Mouse (Mus musculus) heart, postnatal 25 days (tissue): Measurements from ENCODE around the gene Eva1c. TPM values are rescaled to one million over a fixed set of nuclear protein-coding genes. Genes with fewer than 3 reads are reported as not detected.
"Not testable (repeated sequence)": the region's sequence is repeated elsewhere in the genome, so short reads cannot be mapped to it uniquely, and the experiment has no call there.

Experiments used
- DNase-seq: peaks from one replicate; pipeline ENCODE4 v3.0.0; 2022; ENCODE audit warnings: low spot score
- intact Hi-C: fragments of 180-260 bp; cut with DNase I; formaldehyde crosslinking; loops from one replicate; pipeline ENCODE4 v1.15.1; 2025
- total RNA-seq, 2 experiments: library from RNA; stranded (reverse); gene quantifications; 2 replicates each; pipeline ENCODE4 v1.2.3; 2021

Gene Eva1c
- total RNA-seq, 2 experiments from 2014 or later: 0.89 to 1.4 TPM

DNA sequence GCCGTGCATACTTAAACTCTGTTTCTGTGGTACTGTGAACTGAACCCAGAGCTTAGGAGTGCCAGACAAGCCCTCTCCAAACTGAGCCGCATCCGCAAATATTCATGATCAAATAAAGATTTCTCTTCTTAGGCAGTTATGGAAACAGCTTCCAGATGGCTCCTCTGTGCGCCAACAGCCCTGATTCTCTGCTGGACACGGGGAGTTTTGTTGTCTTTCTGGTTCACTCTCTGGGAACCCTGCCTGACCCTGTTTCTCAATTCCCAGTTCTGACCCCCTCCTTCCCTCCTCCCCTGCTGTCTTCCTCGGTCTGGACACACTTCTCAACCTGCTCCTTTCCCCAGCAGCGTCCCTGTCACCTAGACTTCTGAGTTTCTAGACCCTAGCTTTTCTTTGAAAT lies 3.5 kb upstream of the Eva1c start:
- intact Hi-C loops: no loop called here
- no peak for DNase-seq

- DNase-seq, intact Hi-C loops: not testable (repeated sequence)
Observed at GRCm38 (mm10) chr16:90823986-90824385, 2.5 kb upstream of the Eva1c start.

DNA sequence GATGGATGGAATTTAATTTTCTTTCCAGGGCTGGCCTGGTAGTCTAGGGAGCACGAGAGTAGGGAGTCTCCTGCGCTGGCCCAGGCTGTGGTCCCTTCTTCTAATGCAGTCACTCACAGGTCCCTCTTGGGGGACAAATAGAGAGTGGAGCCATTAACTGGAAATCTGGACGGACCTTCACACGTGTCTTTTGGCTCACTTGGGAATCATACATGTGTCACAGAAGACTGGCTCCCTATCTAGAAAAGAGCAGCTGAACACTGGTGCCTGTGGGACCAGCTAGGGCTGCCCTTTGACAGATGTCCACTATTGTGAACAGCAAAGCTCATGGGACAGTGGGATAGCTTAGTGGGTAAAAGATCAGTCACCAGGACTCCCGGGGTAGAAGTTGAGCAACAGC lies 478 bp upstream of the Eva1c start:
- no peak for DNase-seq
- intact Hi-C loops: no loop called here

DNA sequence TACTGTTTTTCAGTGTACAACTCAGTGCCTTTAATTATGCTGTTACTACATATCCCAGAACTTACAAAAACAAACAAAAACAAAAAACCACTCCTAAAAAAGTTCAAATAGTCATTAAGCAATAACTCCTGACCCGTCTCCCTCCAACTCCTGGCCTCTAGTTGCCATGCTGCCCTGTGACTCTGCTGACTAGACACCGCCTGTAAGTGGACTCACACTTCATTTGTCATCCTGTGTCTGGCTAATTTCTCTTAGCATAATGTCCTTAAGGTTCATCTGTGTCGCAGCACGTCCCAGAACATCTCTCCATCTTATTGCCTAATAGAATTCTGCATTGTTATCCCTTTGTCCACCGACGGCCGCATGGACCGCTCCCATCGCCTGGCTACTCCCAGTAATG lies 979 bp downstream of the Eva1c start:
- DNase-seq: no peak
- intact Hi-C loops: no loop called here

DNA sequence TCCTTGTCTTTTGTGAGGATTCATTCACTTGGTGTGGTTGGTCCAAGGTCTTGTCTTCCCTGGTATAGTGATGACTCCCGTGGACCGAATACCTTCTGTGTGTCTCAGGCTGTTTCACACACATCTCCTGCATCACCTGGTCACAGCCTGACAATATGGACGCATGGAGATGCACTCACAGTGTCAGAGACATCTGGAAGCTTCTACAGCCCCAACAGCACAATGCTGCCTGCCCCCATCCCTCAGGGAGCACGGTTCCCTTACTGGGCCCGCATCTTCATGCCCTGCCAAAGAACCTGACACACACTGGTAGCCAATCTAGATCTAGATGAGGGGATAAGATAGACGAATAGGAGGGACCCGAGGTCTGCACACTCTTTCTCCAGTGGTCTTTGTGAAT lies 2.6 kb downstream of the Eva1c start:
- intact Hi-C loops: no loop called here

DNA sequence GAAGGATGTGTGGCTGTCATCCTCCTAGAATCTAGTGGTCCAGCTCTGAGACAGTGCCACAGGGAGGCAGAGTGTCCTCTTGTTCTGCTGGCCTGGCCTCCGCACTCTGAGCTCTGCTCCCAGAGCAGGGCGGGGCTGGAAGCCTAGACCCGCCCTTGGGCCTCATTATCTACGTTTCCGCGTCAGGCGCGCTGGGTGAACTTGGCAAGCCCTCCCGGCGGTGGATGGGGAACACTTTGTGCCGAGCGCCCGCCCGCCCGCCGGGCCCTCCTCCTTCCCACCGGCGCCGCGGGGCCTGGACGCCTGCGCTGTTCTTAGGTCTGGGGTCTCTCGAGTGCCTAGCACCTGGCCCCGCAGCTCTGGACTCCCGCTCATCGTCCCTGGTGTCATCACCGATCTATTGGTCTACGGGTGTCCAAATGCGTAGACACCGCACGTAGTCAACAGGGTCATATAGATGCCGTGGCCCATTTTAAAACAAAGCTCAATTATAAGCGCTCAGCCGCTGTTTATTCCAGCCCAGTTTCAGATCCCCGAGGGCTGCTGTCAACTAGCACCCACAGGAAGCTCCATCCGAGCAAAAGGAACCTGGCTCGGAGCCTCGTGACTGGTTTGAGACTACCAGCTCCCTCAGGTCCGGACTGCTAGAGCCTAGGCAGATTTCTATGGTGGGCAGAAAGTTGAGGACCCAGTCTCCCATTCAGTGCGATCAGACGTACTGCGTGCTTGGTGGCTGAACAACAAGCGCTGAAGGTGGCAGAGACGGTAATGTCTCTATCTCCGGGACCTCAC lies 3.6 kb downstream of the Eva1c start:
- intact Hi-C loops: loop anchor here (2.0 to 5.0 kb wide), 3 partner anchors 37 to 95 kb away; no protein-coding TSS in a partner anchor
- peak; percentile 91 for DNase-seq

More for the DNA sequence above, 2.6 kb downstream of the Eva1c start:
- DNase-seq: no peak

GRCm38 (mm10) chr16:90830686-90831439 lies 4.3 kb downstream of the Eva1c start:
- intact Hi-C loops: loop anchor here (2.0 to 5.0 kb wide), 3 partner anchors 36 to 94 kb away; no protein-coding TSS in a partner anchor
- peak; percentile 60 for DNase-seq

DNA sequence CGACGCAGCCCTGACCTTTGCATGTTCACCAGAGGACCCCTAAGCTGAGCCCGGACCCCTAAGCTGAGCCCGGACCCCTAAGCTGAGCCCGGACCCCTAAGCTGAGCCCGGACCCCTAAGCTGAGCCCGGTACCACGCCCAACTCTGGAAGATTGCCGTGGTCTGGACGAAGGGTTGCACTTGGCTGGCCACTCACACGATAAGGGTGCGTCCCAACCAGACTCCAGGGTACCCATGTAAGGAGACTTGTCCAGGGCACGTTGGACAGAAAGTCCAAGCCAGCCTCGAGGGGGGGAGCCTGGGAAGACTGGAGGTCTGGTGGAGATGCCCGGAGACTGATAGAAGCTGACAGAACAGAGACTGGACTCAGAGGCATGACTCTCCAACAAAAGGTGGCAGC lies 5.2 kb downstream of the Eva1c start:
- intact Hi-C loops: loop anchor here (2.0 to 5.0 kb wide), 3 partner anchors 36 to 93 kb away; no protein-coding TSS in a partner anchor
- no peak for DNase-seq

DNA sequence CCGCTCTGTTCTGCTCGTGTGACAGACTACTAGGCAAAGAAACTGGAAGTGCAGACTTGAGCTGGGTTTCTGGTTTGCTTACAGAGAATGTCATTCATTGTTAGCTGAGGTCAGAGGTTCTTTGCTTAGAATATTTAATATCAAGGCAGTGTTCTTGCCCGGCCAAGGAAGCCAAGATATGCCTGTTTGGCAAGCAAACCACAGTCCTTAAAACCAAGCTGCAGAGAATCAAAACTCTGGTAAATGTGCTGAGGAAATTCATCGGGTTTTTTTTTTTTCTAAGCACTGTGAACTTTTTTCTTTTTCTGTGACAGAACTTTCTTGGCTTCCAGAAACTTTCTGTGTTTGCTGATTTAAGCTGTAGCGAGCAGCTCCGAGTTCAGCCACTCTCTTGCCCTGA lies 6.0 kb downstream of the Eva1c start:
- DNase-seq: no peak
- intact Hi-C loops: loop anchor here (5.0 kb wide), 2 partner anchors 35 to 55 kb away; no protein-coding TSS in a partner anchor

DNA sequence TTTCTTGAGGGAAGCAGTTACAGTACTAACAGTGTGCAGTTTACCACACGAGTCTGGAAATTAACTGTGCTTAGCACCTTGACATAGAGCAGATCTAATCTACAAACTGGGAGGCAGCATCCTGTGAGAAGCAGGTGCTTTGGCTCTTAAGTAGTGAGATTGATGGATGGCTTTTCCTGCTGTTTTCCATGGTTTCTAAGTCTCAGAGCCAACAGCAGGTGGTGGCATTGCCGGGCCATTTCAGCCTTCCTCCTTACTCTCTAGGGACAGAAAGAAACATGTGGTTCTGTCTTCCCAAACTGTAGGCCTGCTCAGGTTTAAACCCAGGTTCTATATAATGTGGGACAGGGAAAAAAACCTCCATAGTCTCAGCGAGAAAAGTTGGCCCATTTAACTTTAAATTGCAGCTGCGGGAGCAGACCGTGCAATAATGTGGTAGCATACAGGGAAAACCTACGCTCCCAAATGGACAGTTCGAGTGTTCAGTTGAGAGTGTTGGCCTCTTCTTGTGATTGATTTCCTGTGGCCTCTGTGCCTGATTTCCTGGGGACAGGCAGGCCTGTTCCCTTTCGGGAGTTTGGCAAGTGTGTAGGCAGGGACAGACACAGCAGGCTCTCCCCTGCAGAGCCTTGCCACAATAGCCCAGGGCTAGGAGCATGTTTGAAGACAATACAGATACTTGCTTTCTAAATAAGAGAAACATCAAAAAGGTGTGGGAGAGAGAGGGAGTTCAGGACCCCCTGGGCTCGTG lies 6.7 kb downstream of the Eva1c start:
- DNase-seq: no peak
- intact Hi-C loops: loop anchor here (5.0 kb wide), 2 partner anchors 34 to 54 kb away; no protein-coding TSS in a partner anchor

DNA sequence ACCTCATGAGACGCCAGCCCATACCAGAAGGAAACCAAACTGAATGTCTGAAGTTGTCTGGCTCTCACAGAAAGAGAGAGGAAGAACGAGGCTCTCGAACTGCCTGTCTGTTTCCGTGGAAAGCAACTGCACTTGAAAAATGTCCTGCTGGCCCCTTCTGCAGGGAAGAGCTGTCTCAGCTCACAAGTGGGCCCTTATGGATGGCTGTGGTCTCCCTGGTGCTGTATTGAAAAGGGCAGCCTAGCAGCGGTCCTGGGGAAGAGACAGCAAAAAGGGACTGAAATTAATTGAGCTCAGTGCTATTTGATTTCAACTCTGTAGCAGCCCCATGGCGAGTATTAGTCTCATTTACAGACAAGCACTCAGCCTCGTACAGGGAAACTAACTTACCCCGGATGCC lies 10.9 kb downstream of the Eva1c start:
- no peak for DNase-seq
- intact Hi-C loops: no loop called here

DNA sequence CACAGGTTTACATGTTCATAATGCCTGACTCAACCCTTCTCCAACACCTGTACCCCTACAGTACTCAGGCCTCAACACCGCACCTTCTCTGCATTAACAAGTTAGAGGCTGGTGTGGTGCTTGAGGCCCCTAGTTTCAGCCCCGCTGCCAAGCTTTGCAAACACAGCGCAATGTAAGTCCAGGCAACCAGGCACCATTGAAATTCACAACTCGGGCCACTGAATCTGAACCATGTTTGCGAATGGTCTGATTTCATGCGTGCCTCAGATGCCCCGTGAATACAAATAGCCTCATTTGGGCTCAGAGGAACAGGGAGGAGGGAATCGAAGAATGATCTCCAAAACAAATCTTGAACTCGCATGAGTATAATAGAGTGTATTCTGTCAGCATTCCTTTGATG lies 15.6 kb downstream of the Eva1c start:
- intact Hi-C loops: no loop called here
- no peak for DNase-seq

DNA sequence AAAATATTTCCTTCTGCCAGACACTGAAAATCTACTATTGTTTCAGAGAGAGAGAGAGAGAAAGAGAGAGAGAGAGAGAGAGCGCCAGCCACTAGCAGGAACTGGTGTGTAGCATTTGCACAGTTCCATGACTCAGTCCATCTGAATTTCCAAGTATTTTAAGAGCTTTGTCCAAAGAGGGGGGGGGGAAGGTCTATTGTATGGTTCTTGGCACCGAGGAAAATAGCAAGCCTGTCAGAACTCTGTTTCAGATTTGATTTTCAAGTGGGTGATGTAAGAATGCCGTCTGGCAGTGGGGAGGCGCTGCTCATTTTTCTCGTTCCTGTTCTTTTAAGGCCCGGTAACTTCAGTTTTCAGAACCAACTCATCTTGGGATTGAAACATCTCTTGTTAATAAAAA lies 18.5 kb downstream of the Eva1c start:
- intact Hi-C loops: no loop called here
- no peak for DNase-seq

DNA sequence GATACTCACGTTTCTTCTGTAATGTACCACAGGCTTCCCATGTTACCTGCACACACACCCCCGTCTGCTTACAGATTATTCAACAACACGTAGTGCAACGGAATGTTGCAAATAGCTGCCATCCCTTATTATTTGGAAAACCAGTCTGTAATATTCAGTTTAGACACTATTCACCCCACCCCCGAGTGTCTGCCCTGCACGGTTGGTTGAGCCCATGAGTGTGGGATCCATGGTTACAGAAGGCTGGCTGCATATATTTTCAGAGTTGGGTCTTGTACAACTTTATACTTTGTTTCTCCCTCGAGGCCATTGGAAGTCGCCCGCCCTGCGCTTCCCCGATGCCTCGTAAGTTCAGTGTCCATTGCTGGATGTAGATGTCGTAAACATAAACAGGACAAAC lies 19.1 kb downstream of the Eva1c start:
- no peak for DNase-seq
- intact Hi-C loops: no loop called here

DNA sequence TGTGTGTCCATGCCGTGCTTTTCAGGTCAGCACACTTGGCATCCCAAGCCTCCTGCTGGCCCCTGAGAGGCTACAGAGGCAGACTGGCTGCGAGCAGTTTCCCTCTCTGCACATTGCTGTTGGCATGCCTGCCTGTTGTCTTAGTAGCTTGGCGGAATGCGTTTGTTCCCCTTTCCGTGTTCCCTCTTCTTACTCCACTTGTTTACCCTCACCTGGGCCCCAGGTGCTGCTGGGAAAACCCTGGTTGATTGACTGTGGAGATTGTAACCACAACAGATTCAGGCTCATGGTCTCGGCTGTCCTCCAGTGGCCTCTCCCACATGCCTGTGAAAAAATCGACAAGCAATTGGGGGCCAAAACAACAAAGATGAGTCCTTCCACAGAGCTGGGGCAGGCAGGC lies 22.2 kb downstream of the Eva1c start:
- DNase-seq: no peak
- intact Hi-C loops: no loop called here

- DNase-seq: no peak
- intact Hi-C loops: no loop called here
Observed at GRCm38 (mm10) chr16:90849262-90849661, 22.7 kb downstream of the Eva1c start.

- no peak for DNase-seq
- intact Hi-C loops: no loop called here
Observed at GRCm38 (mm10) chr16:90850881-90851280, 24.4 kb downstream of the Eva1c start.

DNA sequence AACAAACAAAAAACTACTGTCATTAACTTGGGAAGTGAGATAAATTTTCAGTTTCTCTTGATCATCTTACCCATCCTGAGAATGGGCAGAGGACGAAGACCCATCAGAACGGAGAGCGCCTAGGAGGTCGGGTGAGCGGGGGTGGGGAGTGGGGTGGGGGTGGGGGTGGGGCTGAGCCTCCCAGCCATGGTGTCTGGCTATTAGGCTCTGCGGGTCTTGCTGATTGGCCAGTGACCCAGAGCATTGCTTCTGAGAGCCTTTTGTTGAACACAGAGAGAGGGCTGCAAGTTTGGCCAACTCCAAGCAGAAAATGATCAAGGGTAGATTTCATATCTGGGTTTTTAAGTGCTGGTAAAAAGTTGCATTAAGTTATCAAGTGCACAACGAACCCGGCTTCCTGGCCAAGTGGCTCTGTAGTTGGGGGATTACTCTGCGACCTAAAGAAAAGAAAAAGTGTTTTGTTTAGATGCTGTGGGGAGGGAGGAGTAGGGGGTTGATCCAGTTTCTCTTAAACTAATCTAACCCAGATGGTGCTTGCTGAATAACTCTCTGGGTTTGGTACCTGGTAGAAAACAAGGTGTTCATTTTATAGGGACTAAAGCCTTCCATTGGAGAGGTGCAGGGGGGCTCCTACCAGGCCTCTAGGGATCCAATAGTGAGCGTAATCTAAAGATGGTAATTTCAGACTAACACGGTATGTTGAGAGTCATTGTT lies 25.3 kb downstream of the Eva1c start:
- intact Hi-C loops: no loop called here
- no peak for DNase-seq

DNA sequence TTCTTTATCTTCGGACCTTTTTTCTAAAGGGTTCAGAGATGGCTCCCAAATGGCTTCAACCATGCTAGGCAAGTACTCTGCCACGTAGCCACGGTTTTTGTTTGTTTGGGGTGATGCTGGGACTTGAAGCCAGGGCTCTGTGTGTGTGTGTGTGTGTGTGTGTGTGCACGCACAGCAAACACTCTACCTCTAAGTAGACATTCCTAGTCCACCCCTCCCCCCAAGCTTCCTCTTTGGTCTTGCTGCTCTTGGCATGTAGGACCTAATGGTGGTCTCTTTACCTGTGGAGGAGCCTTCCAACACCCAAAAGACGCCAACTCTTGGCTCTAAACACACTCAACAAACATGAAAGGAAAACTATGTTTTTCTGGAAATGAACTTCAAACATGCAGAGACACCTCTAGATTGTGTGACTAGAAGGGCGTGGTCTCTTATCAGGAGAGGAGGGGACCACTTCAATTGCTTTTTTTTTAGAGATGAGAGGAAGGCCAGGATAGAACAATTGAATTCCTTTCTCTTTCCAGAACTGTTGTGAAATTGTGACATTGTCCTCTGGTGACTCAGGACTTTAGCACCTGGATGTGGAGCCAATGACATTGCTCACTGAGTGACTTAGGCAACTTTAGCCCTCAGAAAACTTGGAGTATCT lies 30.2 kb downstream of the Eva1c start:
- intact Hi-C loops: no loop called here
- DNase-seq: no peak
